Mouse (Mus musculus) stomach, embryonic 16.5 days (tissue): ENCODE results near the gene Mertk. TPM values are rescaled to one million over a fixed set of nuclear protein-coding genes. Genes with fewer than 3 reads are reported as not detected.

Source experiments
- ATAC-seq: fragments of 200-750 bp; cut with Nextera tagmentation; 2 replicates; pipeline ENCODE4 v1.8.0; 2017; ENCODE audit warnings: moderate number of reproducible peaks, moderate TSS enrichment; ENCODE audit not compliant: insufficient read depth, low FRiP score
- H3K27ac ChIP-seq: fragments of 300-500 bp; sonication (generic); 2 replicates; pipeline ENCODE4 v1.5.1; 2014; ENCODE audit warnings: low read length
- H3K27me3 ChIP-seq: fragments of 300-500 bp; sonication (generic); 2 replicates; pipeline ENCODE4 v1.6.1; 2014; ENCODE audit warnings: low read length, control low read depth, mixed read lengths; ENCODE audit not compliant: control insufficient read depth, insufficient read depth
- H3K36me3 ChIP-seq: fragments of 300-500 bp; sonication (generic); 2 replicates; pipeline ENCODE4 v1.6.1; 2014; ENCODE audit warnings: low read length; ENCODE audit not compliant: control insufficient read depth, insufficient read depth
- H3K4me1 ChIP-seq: fragments of 300-500 bp; sonication (generic); 2 replicates; pipeline ENCODE4 v1.6.1; 2014; ENCODE audit warnings: low read length, control low read depth, mixed read lengths; ENCODE audit not compliant: control insufficient read depth, insufficient read depth
- H3K4me2 ChIP-seq: fragments of 300-500 bp; sonication (generic); 2 replicates; pipeline ENCODE4 v1.6.1; 2014; ENCODE audit warnings: low read depth, low read length, mixed read lengths
- H3K4me3 ChIP-seq: fragments of 300-500 bp; sonication (generic); replicated peaks from 2 replicates; pipeline ENCODE4 v1.5.1; 2014; ENCODE audit warnings: mild to moderate bottlenecking, low read length
- H3K9ac ChIP-seq: fragments of 300-500 bp; sonication (generic); 2 replicates; pipeline ENCODE4 v1.6.1; 2014; ENCODE audit warnings: low read length
- H3K9me3 ChIP-seq: fragments of 300-500 bp; sonication (generic); replicated peaks from 2 replicates; pipeline ENCODE4 v1.6.1; 2016; ENCODE audit warnings: low read length, control low read depth; ENCODE audit not compliant: control insufficient read depth
- WGBS: fragments of 180-500 bp; shearing (Covaris S2); extraction: QIAGEN DNeasy Blood & Tissue Kit; methylation state at CpG from one replicate; pipeline ENCODE4 v1.1.7; 2014; 5-methylcytosine and 5-hydroxymethylcytosine counted together
- polyA plus RNA-seq: library from polyadenylated mRNA; unstranded; fragments of >200 nt; fragmentation: Nextera tagmentation; extraction: Ambion mirVana; gene quantifications from 2 replicates; pipeline ENCODE4 v1.2.1, GENCODE M21; 2015

Gene Mertk
- polyA plus RNA-seq, 1 experiment from 2014 or later = 6.7 TPM

DNA sequence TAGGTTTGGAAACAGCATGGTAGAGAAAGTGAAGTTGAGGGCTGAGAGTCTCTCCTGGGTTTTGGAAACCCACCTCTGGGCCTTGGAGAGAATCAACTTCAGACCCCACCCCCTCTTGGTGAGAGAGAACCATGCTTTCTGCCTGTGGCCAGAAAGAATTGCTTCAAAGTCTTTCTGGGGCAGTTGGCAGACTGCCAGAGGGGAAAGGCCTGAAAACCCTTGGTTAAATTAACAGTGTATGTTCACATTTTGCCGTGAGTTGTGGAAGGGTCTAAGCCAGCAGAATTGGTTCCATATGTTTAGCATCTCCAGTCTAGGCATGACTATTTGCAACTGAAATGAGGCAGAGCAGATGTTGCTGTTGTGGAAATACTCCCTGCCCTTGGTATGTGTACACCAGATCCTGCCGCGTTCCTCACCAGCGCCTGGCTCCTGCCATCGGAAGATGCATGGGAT is 14.8 kb downstream of the Mertk start:
- H3K4me3 ChIP-seq = no peak overlapping the region
- H3K4me1 ChIP-seq = peaks cover 27% of the 10 kb centered on the region
- no peaks in the 10 kb centered on the region for H3K9me3 ChIP-seq
- H3K27ac ChIP-seq = peak overlapping the region; percentile 91
- H3K27me3 ChIP-seq = no peaks in the 10 kb centered on the region
- no peaks in the 10 kb centered on the region for H3K36me3 ChIP-seq
- ATAC-seq = peak; percentile 61
- WGBS = 25% methylated on average over 5 of the region's 5 CpGs
- H3K9ac ChIP-seq = no peak overlapping the region
- H3K4me2 ChIP-seq = peak overlapping the region; percentile 22

DNA sequence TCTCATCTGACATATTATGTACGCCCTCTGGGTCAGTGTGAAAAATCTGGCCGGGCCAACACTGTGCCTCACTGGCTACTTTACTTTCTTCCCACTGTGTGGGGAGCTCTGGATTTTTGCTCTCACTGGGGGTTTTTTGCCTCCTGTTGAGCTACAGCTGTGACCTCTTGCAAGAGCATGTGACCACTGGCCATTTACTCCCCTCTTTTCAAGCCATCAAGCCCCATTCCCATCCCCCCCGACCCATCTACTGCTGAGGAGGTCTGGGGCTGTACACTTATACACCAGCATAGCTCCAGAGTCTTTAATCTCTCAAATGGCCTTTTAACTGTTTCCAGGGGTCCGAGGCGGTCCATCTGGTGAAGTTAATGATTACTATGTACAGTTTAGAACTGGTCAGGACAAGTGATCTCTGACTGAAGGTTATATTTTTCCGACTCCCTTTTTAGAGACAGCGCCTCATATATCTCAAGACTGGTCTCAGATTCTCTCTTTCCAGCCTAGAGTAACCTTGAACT is 16.0 kb downstream of the Mertk start:
- Histone ChIP-seq H3K9me3 (no peaks in the 10 kb centered on the region), H3K36me3 (no peaks in the 10 kb centered on the region), H3K4me2 (no peak overlapping the region), H3K9ac (peak overlapping the region; percentile 38; the same call in 1 of the 2 replicates), H3K4me3 (no peak overlapping the region), H3K27me3 (no peaks in the 10 kb centered on the region), H3K27ac (peak overlapping the region; percentile 91), H3K4me1 (peaks cover 27% of the 10 kb centered on the region)
- 38% methylated on average over 7 of the region's 7 CpGs for WGBS
- peak; percentile 26 for ATAC-seq

DNA sequence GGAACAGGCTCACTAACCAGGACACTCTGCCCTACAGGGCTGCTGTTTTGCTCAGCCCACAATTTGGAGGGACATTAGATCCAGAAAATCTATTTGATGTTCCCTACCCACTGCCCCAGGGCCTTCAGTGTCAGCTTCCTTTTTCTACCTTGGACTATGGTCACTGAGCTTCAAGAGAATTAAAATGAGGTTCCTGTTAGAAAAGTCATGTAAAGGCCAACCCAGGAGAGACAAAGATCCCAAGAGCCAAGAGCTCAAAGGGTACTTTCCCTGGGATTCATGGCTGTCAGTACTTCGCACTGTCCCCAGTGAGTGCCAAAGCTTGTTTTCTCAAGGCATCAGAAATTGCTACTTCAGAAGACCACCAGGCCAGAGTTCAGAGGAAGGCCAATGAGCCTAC is 17.2 kb downstream of the Mertk start:
- Histone ChIP-seq H3K4me3 (no peak overlapping the region), H3K4me2 (no peak overlapping the region), H3K9me3 (no peaks in the 10 kb centered on the region), H3K27me3 (no peaks in the 10 kb centered on the region), H3K9ac (no peak overlapping the region), H3K36me3 (no peaks in the 10 kb centered on the region), H3K4me1 (peaks cover 25% of the 10 kb centered on the region), H3K27ac (no peak overlapping the region)
- WGBS = 97% methylated on average over 1 of the region's 1 CpGs
- no peak for ATAC-seq

DNA sequence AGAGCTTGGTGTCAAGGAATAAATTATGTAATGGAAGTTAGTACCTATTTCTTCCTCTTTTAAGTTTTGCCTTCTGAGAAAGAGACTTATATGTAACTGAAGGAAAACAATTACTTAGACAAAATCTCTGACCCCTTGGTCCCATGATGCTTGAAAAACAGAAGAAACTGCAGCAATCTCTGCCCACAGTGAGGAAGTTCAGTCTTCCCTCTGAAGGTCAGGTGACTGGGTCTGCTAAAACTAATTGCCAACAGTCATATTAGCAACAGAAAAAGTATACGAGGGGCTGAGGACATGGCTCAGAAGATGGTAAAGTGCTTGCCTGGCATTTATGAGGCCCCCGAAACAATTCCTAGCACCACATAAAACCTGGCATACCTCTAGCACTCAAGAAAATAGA is 20.6 kb downstream of the Mertk start:
- no peaks in the 10 kb centered on the region for H3K27me3 ChIP-seq
- no peaks in the 10 kb centered on the region for H3K36me3 ChIP-seq
- no peak overlapping the region for H3K4me3 ChIP-seq
- WGBS = 78% methylated on average over 2 of the region's 2 CpGs
- no peak overlapping the region for H3K9ac ChIP-seq
- peaks cover 9% of the 10 kb centered on the region for H3K4me1 ChIP-seq
- H3K9me3 ChIP-seq = no peaks in the 10 kb centered on the region
- H3K27ac ChIP-seq = no peak overlapping the region
- no peak for ATAC-seq
- no peak overlapping the region for H3K4me2 ChIP-seq

DNA sequence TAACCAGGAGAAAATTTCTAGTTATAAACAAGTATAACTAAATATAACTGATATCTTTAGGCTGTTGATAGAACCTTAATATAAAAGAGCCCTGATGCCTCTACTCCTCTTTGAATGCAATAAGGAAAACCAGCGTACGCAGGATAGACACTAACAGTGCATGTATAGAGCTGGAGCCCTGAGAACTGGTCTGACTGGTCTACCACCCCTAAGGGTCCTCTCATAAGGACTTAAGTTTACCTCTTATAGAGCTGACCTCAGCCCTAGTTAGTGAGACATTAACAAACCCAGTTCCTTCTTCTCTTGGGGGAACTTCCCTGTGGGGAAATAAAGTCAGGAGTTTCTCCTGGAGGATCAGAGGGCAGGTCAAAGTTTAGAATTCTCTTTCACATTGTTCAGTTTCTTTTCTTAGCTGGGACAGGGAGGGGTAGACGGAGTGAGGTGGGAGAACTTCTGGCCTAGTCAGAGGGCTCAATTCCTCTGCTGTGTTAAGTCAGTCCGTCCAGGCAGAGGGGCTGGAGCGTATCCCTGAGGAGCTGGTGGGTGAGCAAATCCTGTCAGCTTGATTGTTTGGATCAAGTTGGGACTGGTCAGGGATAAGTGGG is 23.5 kb downstream of the Mertk start:
- Histone ChIP-seq H3K9ac (no peak overlapping the region), H3K4me3 (no peak overlapping the region), H3K27ac (no peak overlapping the region), H3K4me2 (no peak overlapping the region), H3K27me3 (no peaks in the 10 kb centered on the region), H3K4me1 (no peaks in the 10 kb centered on the region), H3K36me3 (no peaks in the 10 kb centered on the region), H3K9me3 (no peaks in the 10 kb centered on the region)
- 78% methylated on average over 5 of the region's 5 CpGs for WGBS
- peak; percentile 78; the same call in 1 of the 2 replicates for ATAC-seq

DNA sequence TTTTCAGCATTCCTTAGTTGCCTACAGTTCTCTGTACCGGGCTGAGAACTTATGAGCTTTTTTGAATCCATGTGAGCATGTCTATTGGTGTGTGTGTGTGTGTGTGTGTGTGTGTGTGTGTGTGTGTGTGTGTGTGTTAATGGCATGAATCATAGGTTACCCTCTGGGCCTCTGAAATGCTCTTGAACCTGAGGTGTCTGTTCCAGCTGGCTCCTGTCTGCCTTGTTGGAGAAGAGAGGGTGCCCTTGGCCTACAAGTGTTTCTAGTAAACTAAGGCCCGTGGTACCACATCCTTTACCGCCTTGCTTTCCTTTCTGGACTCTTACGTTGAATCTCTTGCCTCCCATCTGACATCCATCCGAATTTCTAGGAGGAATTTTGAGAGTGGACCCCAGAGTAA is 27.3 kb downstream of the Mertk start:
- Histone ChIP-seq H3K27ac (no peak overlapping the region), H3K9ac (no peak overlapping the region), H3K4me1 (no peaks in the 10 kb centered on the region), H3K4me2 (no peak overlapping the region), H3K4me3 (no peak overlapping the region), H3K36me3 (no peaks in the 10 kb centered on the region), H3K27me3 (no peaks in the 10 kb centered on the region), H3K9me3 (no peaks in the 10 kb centered on the region)
- 70% methylated on average over 5 of the region's 5 CpGs for WGBS
- no peak for ATAC-seq

DNA sequence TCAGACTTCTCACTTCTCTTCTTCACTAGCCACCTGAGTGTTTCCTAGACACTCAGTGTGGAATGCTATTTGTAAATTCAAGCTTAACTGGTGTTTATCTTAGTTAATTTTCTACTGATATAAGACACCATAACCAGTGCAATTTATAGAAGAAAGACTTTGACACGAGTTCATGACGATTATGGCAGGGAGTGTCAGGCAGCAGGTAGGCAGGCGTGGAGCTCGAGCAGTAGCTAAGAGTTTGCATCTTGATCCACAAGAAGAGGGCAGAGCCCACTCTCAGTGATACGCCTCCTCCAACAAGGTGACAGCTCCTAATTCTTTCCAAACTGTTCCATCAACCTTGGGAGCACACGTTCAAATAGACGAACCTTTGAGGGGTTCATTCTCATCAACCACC is 27.9 kb downstream of the Mertk start:
- no peaks in the 10 kb centered on the region for H3K27me3 ChIP-seq
- ATAC-seq = no peak
- H3K4me2 ChIP-seq = no peak overlapping the region
- no peaks in the 10 kb centered on the region for H3K9me3 ChIP-seq
- H3K4me3 ChIP-seq = no peak overlapping the region
- 60% methylated on average over 7 of the region's 7 CpGs for WGBS
- H3K27ac ChIP-seq = no peak overlapping the region
- H3K4me1 ChIP-seq = no peaks in the 10 kb centered on the region
- no peak overlapping the region for H3K9ac ChIP-seq
- H3K36me3 ChIP-seq = no peaks in the 10 kb centered on the region

DNA sequence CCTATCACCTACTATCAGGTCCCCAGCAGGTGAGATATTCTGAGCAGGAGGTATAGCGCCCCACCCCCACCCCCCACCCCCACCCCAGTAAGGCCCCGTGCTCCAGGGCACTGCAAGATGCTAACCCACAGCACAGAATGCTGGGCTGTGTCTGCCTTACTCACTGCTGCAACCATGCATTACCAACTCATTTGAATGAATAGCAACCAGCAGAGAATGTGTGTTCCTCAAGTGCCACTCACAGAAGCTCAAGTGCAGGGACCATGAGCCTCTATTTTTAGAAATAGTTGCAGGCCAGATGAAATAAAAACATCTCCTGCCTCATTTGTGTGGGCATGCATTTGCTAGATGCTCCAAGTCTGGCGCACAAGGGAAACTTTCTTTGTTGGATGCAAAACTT is 28.8 kb downstream of the Mertk start:
- 56% methylated on average over 3 of the region's 3 CpGs for WGBS
- Histone ChIP-seq H3K36me3 (no peaks in the 10 kb centered on the region), H3K4me1 (no peaks in the 10 kb centered on the region), H3K27me3 (no peaks in the 10 kb centered on the region), H3K4me2 (no peak overlapping the region), H3K4me3 (no peak overlapping the region), H3K9me3 (no peaks in the 10 kb centered on the region), H3K27ac (no peak overlapping the region), H3K9ac (no peak overlapping the region)
- no peak for ATAC-seq

DNA sequence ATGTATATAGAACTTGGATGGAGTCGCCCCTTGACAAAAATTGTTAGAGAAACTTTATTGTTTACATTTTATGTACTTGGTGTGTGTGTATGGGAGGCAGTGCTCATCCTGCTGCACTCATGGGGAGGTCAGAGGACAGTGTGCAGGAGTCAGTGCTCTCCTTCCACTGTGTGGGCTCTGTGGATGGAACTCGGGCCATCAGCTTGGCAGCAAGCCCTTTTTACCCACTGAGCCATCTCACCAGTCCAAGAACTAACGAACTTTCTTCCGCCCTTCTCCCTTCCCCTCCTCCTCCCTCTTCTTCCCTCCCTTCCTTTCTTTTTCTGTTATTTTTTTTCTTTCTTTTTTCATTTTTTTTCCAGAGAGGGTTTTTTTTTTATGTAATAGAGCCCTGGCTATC is 29.3 kb downstream of the Mertk start:
- Histone ChIP-seq H3K27ac (no peak overlapping the region), H3K9ac (no peak overlapping the region), H3K36me3 (no peaks in the 10 kb centered on the region), H3K4me2 (no peak overlapping the region), H3K4me3 (no peak overlapping the region), H3K27me3 (no peaks in the 10 kb centered on the region), H3K9me3 (no peaks in the 10 kb centered on the region), H3K4me1 (no peaks in the 10 kb centered on the region)
- ATAC-seq = no peak
- 81% methylated on average over 4 of the region's 4 CpGs for WGBS
